Mouse (Mus musculus) stomach, postnatal 0 days (tissue): ENCODE measurements at regions not wholly inside any gene's neighbourhood (a gene's known extent, or its start where the extent isn't known, plus 50 kb on each side); places are given as distances from the start of the nearest gene placed in this dataset.

Source experiments
- CTCF ChIP-seq: IDR thresholded peaks from 2 replicates; pipeline ENCODE4 v1.5.1; 2016; ENCODE audit warnings: antibody characterized with exemption, low read depth, mild to moderate bottlenecking, moderate library complexity
- EP300 ChIP-seq: optimal IDR thresholded peaks from 2 replicates; pipeline ENCODE3; 2016; ENCODE audit warnings: antibody characterized with exemption

DNA sequence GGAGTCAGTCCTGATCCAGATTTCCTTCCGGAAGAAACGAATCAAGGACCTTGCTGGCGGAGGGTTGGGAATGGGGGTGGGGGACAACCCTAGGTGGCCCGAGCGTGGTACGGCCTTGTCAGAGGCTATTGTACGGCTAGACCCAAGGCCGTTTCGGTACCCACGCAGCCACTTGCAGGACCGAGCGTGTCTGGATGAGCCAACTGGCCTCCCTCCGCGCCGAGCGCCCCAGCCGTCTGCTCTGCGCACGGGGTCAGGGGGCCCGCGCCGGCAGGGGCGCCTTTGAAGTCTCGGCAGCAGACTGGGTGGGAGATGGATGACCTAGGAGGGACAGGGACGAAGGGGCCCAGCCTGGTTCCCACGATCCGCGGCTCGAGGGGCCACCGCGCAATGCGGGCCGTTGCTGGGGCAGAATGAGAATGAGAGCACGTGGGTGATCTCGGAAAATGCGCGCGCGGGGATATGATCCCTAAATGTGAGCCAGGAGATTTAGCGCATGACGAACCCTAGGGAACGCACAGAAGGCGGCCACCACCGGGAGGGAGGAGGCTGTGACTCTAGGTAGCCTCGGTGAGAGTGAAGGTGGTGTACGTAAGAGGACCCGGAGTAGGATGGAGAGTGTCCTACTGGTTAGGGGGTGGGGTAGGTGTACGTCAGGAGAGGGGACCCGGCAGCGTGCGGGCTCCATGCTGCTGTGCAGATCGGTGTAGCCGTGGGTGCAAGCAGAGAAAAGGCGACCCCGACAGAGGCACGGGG, 76.2 kb upstream of the Hmga2 start:
- TF ChIP-seq CTCF (no peak), EP300 (no peak)
